Mouse (Mus musculus): Measurements from ENCODE around the gene Slc12a8.

DNA sequence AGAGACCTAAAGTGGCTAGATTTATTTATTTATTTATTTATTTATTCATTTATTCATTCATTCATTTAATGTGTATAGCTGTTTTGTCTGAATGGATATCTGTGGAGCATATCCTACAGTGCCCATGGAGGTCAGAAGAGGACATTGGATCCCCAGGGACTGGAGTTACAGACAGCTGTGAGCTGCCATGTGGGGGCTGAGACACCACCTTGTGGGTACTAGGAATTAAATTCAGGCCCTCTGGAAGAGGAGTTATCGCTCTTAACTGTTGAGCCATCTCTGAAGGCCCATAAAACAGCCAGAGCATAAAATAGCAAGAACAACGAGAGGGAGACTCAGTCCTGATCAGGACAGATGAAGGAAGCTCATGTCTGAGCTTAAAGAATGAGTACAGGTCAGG, 71.7 kb downstream of the Slc12a8 start:
- no peak for TF ChIP-seq CTCF (IDR thresholded peaks at IDR 0.05; ENCODE audit: low read depth)
- TF ChIP-seq EP300 (IDR thresholded peaks at IDR 0.05; ENCODE audit: low read depth) = no peak
